Mouse (Mus musculus): ENCODE data around the gene Prss36.

Prss36 gene

GRCm38 (mm10) chr7:127935028-127935722 is 11.3 kb downstream of the Prss36 start:
- peak; percentile 95 for DNase-seq (ENCODE audit: low read depth, low spot score)

DNA sequence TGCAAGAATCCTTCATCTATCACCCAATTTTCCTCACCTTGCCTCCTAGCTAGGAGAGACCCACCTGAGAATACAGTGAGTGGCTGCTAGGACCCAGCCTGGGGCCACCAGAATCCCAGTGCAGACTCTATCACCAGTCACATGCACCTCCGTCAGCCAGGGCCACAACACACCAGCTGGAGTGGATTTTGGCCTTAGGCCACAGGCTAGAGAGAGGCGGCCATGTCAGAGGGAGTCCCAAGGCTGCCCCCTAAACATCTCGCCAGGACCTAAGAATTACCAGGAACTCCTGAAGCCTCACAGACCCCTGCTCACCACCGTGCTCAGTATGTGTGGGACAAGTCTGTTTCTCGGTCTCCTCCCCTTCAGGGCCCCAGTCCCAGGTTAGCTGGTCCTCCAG is 12.4 kb downstream of the Prss36 start:
- DNase-seq (ENCODE audit: low read depth, low spot score): no peak

GRCm38 (mm10) chr7:127932273-127933031 is 14.1 kb downstream of the Prss36 start:
- no peak for DNase-seq (ENCODE audit: low read depth, low spot score)

GRCm38 (mm10) chr7:127931351-127932135 is 15.0 kb downstream of the Prss36 start:
- no peak for DNase-seq (ENCODE audit: low read depth, low spot score)

DNA sequence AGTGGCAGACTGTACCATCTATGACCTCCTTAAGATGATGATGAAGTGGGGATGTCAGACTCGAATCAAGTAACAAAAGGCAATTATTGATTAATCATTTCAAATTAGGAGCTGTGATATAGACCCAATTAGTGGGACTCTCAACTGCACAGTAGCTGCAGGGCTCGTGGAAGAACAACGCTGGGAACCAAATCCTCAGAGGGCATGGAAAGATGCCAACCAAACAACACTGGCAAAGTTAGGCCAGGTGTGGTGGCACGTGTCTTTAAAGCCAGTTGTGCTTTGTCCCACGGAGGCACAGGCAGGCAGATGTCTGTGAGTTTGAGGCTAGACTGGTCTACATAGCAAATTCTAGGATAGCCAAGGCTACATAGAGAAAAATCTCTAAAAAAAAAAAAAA is 15.9 kb downstream of the Prss36 start:
- no peak for DNase-seq (ENCODE audit: low read depth, low spot score)

- DNase-seq (ENCODE audit: low read depth, low spot score): no peak
Measured at GRCm38 (mm10) chr7:127929923-127930322, 16.6 kb downstream of the Prss36 start, which contains the start of gene Prss8. TSS of gene Prss8 (minus strand) at chr7:127930104.

DNA sequence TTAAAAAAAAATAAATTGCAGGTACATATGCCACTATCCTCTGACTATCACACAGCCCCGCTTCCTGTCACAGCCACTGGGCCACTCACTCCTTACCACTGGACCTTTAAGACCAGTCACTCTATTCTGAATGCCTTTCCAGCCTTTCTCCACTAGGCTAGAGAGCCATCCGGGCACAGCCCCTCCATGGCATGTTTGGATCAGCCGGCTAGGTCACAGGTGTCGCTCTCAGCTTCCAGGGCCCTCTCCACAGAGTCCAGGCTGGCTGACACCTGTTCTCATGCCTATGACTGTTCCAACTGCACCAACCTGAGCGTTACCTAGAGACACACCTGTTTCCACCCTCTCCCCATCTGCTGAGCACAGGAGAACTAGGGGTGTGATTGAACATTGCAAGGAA is 17.9 kb downstream of the Prss36 start:
- DNase-seq (ENCODE audit: low read depth, low spot score): no peak

DNA sequence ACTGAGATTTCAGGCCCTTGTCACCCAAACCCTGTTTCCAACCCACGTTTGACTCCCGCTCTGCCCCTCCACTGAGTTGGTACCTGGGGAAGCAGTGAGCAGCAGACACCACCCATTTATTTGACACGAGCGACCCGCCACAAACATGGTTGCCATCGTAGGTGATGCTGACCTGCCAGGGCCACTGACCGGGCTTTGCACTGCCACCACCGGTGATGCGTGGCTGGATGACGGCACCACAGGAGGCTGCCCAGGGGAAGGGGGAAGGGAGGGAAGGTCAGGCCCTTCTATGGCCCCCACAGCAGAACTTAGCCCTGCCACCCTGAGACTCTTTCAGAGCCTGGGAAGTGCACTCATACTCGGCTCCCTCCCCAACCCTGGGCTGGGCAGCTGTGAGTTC is 18.8 kb downstream of the Prss36 start:
- DNase-seq (ENCODE audit: low read depth, low spot score): no peak

GRCm38 (mm10) chr7:127926846-127927245 is 19.7 kb downstream of the Prss36 start:
- DNase-seq (ENCODE audit: low read depth, low spot score): no peak

GRCm38 (mm10) chr7:127926066-127926465 is 20.5 kb downstream of the Prss36 start:
- no peak for DNase-seq (ENCODE audit: low read depth, low spot score)

GRCm38 (mm10) chr7:127925252-127925651 is 21.3 kb downstream of the Prss36 start:
- DNase-seq (ENCODE audit: low read depth, low spot score): no peak

GRCm38 (mm10) chr7:127923714-127924113 is 22.8 kb downstream of the Prss36 start:
- no peak for DNase-seq (ENCODE audit: low read depth, low spot score)

DNA sequence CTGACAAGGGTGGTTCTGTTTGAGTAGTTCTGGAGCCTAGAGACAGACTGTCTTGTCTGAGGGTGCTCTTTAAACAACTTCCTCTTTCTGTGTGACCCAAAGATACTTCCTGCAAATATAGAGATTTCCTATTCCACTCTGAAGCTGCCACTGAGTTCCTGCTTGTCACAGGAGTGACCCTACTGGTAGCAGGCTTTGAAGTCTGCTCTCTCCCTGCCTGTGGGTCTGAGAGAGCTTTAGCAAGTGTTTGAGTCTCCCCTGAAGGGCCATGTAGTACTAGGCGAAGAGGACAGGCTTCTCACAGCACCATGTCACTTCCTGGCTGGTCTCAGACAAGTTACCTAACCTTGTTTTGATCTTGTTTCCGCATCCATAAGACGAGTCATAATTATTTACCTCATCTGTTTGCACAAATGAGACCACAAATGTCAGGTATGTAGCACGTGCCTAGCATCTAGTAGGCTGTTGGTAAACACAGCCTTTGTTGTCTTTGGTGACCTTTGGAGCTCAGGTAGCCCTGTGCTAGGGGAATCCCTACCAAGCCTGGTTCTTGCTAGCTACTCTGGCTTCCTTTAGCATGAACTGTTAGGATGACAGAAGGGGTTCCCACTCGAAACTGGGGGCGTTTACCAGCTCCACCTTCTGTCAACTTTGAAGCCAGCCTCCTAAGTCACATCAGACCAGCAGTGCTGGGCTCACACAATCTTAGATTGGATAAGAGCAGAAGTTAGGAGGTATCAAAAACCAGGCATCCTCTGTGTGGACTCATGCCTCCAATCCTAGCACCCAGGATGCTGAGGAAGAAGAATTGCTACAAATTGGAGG is 23.9 kb downstream of the Prss36 start:
- peak; percentile 49 for DNase-seq (ENCODE audit: low read depth, low spot score)

DNA sequence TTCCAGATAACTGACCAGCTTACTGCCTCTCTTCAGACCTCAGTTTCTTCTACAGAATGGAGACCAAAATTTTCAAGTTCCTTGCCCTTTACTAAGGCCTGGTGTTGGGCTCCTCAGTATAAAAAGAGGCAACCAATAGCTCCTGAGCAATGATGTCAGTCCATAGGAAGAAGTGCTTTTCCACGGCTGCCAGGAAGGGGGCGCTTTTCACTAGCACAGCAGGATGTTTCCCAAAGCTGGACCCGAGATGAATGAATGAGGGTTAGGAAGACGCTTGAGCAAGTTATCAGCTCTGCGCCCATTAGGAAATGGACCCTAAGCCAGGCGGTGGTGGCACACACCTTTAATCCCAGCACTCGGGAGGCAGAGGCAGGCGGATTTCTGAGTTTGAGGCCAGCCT is 25.0 kb downstream of the Prss36 start:
- no peak for DNase-seq (ENCODE audit: low read depth, low spot score)

DNA sequence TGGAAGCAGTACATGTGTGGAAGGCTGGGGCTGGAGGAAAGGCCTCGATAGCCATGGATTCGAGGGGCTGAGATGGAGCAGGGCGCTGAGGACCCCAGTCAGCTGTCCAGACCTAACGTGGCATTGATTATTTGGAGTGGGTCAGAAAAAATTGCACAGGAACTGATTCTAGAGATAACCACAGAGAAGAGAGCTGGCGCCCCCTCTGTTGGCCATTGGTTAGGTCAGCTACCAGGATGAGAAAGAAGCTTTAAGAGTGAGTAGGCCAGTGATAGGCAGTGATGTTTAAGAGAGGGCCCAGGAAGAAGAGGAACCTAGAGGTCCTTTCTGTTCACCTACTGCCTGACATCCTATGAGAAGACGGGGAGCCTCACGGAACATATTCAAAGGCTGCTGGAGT is 27.2 kb downstream of the Prss36 start:
- no peak for DNase-seq (ENCODE audit: low read depth, low spot score)

DNA sequence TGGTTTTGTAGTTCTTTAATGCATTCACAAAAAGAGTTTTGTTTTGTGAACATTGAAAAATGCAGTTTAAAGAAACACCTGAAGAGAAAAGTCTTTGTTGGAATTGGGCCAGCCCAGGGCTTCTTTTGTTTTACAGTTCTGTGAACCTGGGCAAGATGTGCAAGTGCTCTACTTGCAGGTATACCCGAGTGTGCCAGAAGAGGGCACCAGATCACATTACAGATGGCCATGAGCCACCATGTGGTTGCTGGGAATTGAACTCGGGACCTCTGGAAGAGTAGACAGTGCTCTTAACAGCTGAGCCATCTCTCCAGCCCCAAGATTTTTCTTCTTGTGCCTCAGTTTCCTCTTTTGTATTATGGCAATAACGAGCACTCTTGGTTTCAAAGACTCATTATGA is 28.3 kb downstream of the Prss36 start:
- no peak for DNase-seq (ENCODE audit: low read depth, low spot score)

- DNase-seq (ENCODE audit: low read depth, low spot score): no peak
Measured at GRCm38 (mm10) chr7:127915293-127915692, 31.2 kb downstream of the Prss36 start.

DNA sequence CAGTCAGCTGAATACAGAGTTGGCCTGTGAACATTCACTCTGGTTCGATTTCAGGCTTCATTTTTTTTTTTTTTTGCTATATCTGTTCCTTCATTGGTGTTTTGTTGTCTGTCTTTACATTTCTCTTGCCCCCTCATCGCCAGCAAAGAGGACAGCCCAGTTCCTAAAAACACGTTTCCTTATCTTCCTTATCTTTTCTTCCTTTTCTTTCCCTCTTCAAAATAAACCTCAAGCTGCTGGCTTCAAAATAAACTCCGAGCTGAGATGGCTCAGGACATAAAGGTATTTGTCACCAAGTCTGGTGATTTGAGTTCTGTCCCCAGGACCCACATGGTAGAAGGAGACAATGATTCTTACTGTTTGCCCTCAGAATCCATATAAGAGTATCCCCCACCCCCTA is 33.6 kb downstream of the Prss36 start:
- DNase-seq (ENCODE audit: low read depth, low spot score): no peak

GRCm38 (mm10) chr7:127912190-127912871 is 34.2 kb downstream of the Prss36 start, which contains the start of gene Kat8:
TSS of gene Kat8 (plus strand) at chr7:127912516.
- peak; percentile 93 for DNase-seq (ENCODE audit: low read depth, low spot score)

- no peak for DNase-seq (ENCODE audit: low read depth, low spot score)
Measured at GRCm38 (mm10) chr7:127908656-127909055, 37.9 kb downstream of the Prss36 start.

GRCm38 (mm10) chr7:127907939-127908338 is 38.6 kb downstream of the Prss36 start:
- no peak for DNase-seq (ENCODE audit: low read depth, low spot score)

Data from telencephalon, adult 2 months (tissue).